Mouse (Mus musculus) lung, postnatal 4 days (tissue): Measurements from ENCODE around the gene Top3b.
"Not testable (repeated sequence)": the region's sequence is repeated elsewhere in the genome, so short reads cannot be mapped to it uniquely, and the experiment has no call there.

ENCODE experiments used
- DNase-seq, 2 experiments: peaks; one replicate each; pipeline ENCODE4 v3.0.0; 2021

Top3b gene

GRCm38 (mm10) chr16:16897056-16897584, 26.6 kb downstream of the Top3b start:
- DNase-seq: peak in 1 of 2 experiments; percentile 23

GRCm38 (mm10) chr16:16902329-16902728, 31.8 kb downstream of the Top3b start:
- DNase-seq: no peak

DNA sequence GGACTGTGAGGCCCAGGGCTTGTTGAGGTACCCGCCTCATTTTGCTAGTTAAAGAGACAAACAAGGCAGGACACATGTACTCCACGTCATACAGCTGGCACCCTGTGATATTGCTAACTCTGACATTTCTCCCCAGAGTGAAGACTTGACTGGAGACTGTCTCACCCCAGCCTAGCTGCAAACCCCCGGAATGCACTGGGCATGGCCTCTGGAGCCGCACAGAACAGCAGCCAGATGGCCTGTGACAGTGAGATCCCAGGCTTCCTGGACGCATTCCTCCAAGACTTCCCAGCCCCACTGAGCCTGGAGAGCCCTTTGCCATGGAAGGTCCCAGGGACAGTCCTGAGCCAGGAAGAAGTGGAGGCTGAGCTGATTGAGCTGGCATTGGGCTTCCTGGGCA, 32.7 kb downstream of the Top3b start:
- DNase-seq: peak; percentile 27 to 56

DNA sequence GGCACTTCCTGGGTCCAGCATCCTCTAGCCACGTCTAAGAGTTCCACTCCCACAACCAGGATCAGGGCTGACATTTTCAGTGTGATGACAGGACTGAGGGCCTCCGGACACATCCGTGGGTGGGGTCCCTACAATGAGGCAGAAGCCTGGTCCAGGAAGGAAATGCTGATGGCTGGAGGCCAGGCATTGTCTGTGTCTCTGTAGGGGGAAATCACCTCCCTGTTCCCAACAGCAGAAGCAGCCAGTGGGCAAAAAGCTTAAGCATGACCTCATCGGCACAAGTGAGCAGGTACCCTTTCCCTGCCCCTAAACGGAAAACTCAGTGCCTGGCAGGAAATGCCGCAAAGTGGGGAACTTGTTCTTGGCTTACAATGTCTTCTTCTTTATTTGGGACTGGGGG, 37.3 kb downstream of the Top3b start:
- DNase-seq: peak; percentile 85 to 93

- peak; percentile 84 to 88 for DNase-seq
Observed at GRCm38 (mm10) chr16:16911641-16912597, 41.4 kb downstream of the Top3b start.

GRCm38 (mm10) chr16:16913440-16913839, 42.9 kb downstream of the Top3b start:
- no peak for DNase-seq

- no peak for DNase-seq
Observed at GRCm38 (mm10) chr16:16918441-16919117, 48.0 kb downstream of the Top3b start.

- peak in 1 of 2 experiments; percentile 25 for DNase-seq
Observed at GRCm38 (mm10) chr16:16921021-16921435, 50.5 kb downstream of the Top3b start.

- no peak for DNase-seq
Observed at GRCm38 (mm10) chr16:16924481-16924880, 53.9 kb downstream of the Top3b start.

- DNase-seq: peak in 1 of 2 experiments; percentile 13
Observed at GRCm38 (mm10) chr16:16926536-16926935, 56.0 kb downstream of the Top3b start.

- not testable (repeated sequence) for DNase-seq
Observed at GRCm38 (mm10) chr16:16928908-16929307, 58.4 kb downstream of the Top3b start.

DNA sequence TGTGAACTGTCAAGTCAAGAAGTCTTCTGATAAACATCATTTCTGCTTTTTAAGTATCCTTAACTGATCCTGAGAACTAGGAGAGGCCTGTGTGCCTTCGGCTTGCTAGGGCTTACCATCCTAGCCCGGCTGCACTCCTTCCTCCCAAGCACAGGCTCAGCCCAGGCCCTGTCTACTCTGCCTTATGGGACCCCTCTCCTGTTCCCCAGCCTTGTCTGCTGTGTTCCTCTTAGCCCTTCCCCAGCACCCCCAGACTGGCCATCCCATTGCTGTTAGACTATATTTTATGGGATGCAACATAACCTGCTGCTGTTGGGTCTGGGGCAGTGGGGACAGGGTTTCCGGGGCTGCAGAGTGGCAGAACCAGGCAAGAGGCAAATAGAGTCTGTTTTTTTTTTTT, 59.8 kb downstream of the Top3b start:
- DNase-seq: no peak

DNA sequence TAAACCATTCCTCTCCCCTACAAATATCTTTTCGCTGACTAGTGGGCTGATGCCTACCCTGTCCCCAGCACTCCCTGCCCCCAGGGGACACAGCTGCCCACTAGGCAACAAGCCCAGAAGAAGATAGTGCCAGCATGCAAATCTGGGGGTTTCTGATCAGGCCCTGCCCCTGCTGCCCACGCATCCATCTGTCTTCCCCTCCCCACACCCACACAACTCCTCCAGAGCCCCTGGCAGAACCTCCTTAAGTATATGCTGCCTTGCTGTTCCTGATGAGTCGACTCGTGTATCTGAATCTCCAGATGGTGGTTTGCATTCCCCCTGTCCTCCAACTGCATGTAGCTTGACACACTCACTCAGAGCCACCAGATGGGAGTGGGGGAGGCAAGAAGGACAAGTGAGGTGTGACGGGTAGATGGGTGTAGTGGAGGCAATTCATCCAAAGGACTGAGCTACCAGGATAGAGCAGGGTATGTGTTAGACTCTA, 60.3 kb downstream of the Top3b start:
- no peak for DNase-seq

DNA sequence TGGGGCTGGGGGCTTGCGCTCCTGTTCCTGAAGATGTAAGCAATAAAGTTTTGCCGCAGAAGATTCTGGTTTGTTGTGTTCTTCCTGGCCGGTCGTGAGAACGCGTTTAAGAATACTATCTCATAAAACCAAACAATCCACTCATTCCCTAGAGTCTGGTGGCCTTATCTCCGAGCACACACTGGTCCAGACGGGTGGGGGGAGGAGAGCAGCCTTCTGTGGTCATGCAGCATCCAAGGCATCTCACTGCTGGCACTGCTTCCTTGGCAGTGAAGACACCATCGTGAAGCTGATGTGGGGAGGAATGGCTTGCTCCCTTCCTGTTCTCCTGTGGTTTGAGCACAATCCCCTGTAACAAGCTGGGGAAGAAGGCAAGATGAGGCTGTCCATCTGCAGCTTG, 69.0 kb downstream of the Top3b start:
- DNase-seq: no peak

DNA sequence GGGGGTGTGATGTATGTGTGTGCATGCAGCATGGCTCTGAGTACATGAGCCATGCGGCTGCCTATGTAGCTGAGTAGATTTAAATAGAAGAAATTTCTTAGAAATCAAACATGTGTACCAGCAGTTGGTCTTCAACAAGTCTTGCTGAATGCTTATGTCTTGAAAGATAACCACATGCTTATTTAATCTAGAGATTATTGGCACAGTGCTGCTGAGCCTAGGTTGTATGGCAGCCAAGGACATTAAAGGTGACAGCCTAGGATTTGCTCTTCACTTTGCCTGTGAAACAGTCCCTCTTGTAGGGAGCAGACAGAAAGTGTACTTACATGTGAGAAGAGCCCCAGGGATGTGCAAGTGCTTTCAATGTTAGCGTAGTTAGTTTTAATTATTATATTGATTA, 70.5 kb downstream of the Top3b start:
- no peak for DNase-seq
